Mouse (Mus musculus) adrenal gland, adult 2 months (tissue): Measurements from ENCODE around the gene Ttc23. TPM values are rescaled to one million over a fixed set of nuclear protein-coding genes. Genes with fewer than 3 reads are reported as not detected.
A peak's percentile ranks its signal among the peaks of the same experiment; 100 is the strongest.

ENCODE experiments used
- DNase-seq: peaks from one replicate; pipeline ENCODE4 v3.0.0; 2021
- long read RNA-seq: library from polyadenylated mRNA; stranded (forward); transcript quantifications from one replicate; pipeline ENCODE4 v2.0.0, GENCODE M21; 2021
- polyA plus RNA-seq: library from polyadenylated mRNA; depleted of rRNA; stranded (reverse); fragments of >200 nt; gene quantifications from 2 replicates; pipeline ENCODE4 v1.2.3, GENCODE M21; 2012; rRNA removed
- total RNA-seq, 2 experiments: library from RNA; stranded (reverse); gene quantifications; 2 replicates each; pipeline ENCODE4 v1.2.3; 2021

The Ttc23 gene
- total RNA-seq: 10 to 100 TPM; 26.8 to 30.1 TPM
- 4.9 and 5.1 TPM in 2 replicates for polyA plus RNA-seq
- long read RNA-seq, transcript Ttc23-205 (10 exons, 1,991 nt): major isoform, 10 of 29 reads
- long read RNA-seq, transcript Ttc23-203 (11 exons, 2,216 nt): minor isoform, 9 of 29 reads
- long read RNA-seq, partial matches to known transcripts: 0 of 29 reads
- long read RNA-seq, other reads (novel, unspliced or antisense): 10 of 29 reads

DNA sequence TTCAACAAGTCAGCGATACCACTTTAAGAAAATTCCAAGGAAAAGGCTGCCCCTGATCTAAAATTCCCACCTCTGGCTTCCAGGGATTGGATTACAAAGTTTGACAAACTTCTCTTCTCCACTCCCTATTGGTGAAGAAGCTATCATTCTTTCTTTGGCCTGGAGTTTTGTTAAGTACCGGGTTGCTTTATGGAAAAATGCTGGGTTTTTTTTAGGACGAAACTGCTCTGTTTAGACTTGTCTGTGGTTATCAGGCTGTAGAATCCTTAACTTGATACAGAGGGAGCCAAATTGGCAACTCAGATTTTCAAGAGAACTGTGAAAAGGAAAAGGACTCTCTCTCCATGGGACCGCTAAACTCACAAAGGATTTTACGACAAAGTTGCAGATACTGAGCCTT is at the start of gene Ttc23:
Gene Ttc23 (plus strand): TSS at position 134 of the 400 bp plus-strand sequence.
- DNase-seq: peak; percentile 57

- peak; percentile 13 for DNase-seq
These were observed 49.2 kb upstream of the Ttc23 start for GRCm38 (mm10) chr7:67598050-67598449.

GRCm38 (mm10) chr7:67605114-67605513 is 42.1 kb upstream of the Ttc23 start:
- no peak for DNase-seq

DNA sequence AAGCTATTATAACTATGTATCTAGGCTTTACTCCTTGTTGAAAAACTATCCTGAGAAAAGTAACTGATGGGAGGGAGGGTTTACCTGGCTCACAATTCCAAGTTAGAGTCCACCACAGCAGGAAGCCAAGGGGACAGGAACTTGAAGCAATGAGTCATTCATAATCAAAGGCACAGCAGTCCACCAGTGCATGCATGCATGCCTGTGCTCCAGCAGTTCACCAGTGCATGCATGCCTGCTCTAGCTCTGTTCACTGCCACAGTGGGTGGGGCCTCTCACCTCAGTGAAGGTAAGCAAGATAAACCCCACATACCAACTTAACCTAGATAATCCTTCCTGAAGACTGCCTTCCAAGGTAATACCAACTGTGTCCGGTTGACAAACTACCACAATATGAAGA is 41.0 kb upstream of the Ttc23 start:
- no peak for DNase-seq

- no peak for DNase-seq
These were observed 39.4 kb upstream of the Ttc23 start for GRCm38 (mm10) chr7:67607669-67608347.

DNA sequence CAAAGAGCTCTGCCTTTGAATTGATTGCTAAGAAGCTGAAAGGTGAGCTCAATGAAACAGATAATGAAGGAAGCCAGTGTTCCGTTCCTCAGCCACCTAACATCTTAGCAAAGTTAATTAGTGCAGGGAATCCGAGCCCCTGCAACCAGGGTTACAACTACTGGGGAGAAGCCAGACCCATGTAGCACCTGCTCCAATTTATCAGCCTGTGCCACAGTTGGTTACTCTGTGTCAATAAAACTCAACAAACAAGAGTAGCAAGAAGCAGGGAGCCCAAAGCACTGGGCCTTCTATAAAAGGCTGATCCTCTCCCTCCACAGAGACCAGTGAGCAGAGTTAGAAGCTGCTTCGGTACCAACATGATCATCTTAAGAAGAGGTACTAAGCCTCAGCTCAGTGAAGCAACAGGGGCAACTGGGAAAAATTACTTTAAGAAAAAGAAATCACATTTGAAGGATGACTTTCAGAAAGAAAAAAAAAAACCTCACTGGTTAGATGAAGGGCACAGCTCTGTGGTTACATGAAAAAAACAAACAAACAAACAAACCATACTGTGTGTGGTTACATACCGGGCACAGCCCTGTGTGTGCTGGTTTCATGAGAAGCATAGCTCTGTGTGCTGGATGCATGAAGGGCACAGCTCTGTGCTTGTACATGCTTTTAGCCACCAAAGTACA is 38.7 kb upstream of the Ttc23 start:
- no peak for DNase-seq

DNA sequence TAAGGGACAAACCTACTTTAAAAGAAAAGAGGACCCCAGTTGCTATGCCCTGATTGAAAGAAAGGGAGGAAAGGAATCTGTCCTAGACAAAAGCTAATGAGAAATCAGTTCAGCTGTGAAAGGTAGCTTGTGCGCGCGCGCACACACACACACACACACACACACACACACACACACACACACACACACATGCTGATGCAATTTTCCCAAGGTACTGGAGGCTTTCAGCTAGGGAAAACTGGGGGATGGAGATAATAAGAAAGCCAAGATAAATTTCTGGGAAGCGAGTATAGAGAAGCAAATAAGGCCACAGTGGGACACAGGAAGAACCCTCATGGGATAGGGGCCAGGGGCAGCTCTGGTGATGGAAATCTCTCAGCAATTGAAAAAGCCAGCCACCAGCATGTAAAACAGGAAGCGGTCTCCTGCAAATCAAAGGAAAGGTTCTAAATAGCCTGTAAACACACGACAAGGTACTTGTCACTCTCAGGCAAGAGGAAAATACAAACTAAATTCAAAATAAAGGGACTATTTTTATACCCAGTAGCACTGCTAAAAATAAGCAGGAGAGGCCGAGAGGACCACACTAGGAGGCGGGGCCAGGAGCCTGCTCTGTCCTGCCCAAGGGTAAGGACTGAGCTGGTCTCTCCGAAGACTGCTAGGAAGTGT is 33.3 kb upstream of the Ttc23 start:
- no peak for DNase-seq

- DNase-seq: no peak
These were observed 32.7 kb upstream of the Ttc23 start for GRCm38 (mm10) chr7:67614464-67614861.

GRCm38 (mm10) chr7:67616890-67617289 is 30.3 kb upstream of the Ttc23 start:
- DNase-seq: no peak

DNA sequence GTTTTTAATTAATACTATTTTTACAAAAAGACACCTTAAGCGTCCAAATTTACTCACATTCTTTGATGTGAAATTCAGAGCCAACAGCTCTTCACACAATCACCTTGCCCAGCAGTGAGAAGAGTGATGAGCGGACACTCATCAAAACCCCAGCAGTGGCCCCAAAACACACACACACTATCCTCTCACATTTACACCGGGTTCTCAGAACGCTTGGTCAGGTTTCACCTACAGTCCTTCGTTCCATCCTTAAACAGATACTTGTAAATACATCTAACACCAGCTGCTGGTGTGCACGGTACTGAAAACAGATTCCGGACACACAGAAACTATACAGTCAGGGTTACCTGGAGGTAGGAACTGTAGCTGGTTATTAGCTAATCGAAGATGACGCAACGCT is 29.6 kb upstream of the Ttc23 start:
- no peak for DNase-seq

GRCm38 (mm10) chr7:67618316-67618715 is 28.9 kb upstream of the Ttc23 start:
- DNase-seq: no peak

GRCm38 (mm10) chr7:67619836-67620235 is 27.4 kb upstream of the Ttc23 start:
- DNase-seq: no peak

- no peak for DNase-seq
These were observed 25.1 kb upstream of the Ttc23 start for GRCm38 (mm10) chr7:67622151-67622550.

DNA sequence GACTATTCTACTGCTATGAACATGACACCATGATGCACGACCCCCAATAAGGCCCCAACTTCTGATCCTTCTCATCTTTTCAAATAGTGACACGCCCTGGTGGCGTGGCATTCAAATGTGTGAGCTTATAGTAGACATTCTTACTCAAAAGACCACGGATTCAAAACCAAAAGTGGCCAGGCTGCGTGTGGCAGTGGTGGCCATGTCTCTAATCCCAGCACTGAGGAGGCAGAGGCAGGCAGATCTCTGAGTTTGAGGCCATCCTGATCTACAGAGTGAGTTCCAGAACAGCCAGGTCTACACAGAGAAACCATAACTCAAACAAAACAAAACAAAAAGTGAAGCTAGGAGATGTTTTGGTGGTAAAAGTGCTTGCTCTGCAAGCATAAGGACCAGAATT is 20.5 kb upstream of the Ttc23 start:
- no peak for DNase-seq

DNA sequence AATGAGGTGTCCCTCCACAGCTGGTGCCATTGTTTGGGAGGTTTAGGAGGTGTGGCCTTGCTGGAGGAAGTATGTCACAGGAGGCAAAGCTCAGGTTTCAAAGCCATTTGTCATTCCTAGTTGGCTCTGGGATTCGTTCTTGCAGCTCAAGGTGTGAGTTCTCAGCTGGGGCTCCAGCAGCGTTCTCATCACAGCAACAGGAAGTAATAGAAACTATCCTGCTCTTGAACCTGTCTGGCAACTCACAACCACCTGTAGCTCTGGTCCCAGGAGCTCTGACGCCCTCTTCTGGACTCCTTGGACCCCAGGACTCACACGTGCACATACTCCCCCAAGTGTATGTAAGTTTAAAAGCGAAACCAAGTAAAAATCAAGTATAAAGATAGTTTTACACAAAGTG is 17.5 kb upstream of the Ttc23 start:
- DNase-seq: no peak

GRCm38 (mm10) chr7:67630817-67631216 is 16.4 kb upstream of the Ttc23 start:
- peak; percentile 65 for DNase-seq

- no peak for DNase-seq
These were observed 14.8 kb upstream of the Ttc23 start for GRCm38 (mm10) chr7:67632380-67632779.

DNA sequence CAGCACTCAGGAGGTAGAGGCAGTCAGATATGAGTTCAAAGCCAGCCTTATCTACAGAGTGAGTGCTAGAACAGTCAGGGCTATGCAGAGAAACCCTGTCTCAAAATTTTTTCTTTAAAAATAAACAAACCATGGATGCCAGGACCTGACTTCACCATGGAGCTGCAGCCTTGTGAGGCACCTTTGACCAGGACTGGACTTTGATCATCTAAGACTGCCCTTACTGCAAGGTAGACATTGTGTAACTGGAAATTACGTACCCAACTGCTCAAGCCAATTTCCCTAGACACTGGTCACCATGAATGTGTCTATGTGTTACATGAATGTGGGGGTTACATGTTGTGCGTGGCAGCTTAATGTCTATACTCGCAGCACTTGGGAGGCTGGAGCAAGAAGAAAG is 13.0 kb upstream of the Ttc23 start:
- DNase-seq: no peak

- no peak for DNase-seq
These were observed 11.0 kb upstream of the Ttc23 start for GRCm38 (mm10) chr7:67636161-67636560.

DNA sequence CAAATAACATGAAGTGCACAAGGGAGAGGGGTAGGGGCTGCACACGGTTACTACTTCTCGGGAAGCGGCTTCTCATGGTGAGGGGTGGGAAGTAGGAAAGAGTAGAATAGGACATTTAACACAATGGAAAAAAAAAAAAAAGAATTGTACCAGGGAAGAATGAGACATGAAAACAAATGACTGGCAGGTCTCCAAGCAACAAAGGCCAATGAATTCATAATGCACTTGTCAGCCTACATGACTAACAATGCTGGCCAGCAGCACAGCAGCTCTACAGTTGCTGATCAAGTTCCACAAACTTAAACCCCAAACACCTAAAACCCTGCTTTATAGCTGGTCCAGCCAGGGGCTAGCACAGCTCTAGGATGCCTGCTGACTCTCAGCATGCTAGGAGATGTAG is 8.2 kb upstream of the Ttc23 start:
- peak; percentile 66 for DNase-seq

DNA sequence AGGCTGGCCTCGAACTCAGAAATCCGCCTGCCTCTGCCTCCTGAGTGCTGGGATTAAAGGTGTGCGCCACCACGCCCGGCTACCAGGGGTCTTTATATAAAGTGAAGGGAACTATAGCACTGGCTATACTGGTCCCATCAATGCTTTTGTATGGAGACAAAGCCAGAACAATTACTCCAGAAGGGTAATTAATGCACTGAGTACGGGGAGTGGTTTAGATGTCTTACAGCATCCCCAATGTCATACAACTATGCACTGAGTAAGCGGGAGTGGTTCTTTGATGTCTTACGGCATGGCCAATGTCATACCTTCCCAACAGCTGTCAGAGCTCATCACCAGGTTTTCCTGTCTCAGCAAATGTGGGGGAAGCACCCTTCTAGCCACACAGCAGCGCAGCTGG is 4.3 kb upstream of the Ttc23 start:
- DNase-seq: no peak

GRCm38 (mm10) chr7:67644291-67644690 is 2.9 kb upstream of the Ttc23 start:
- DNase-seq: no peak
